Mouse (Mus musculus): Measurements from ENCODE around the gene Exosc9.
"Not testable (repeated sequence)": the region's sequence is repeated elsewhere in the genome, so short reads cannot be mapped to it uniquely, and the experiment has no call there.

The Exosc9 gene

GRCm38 (mm10) chr3:36557601-36558000, 5.2 kb downstream of the Exosc9 start:
- DNase-seq (ENCODE audit: low spot score), result no peak

GRCm38 (mm10) chr3:36559606-36560005, 7.2 kb downstream of the Exosc9 start:
- peak; percentile 63 for DNase-seq (ENCODE audit: low spot score)

- no peak for DNase-seq (ENCODE audit: low spot score)
These were observed 11.3 kb downstream of the Exosc9 start for GRCm38 (mm10) chr3:36563666-36564065.

GRCm38 (mm10) chr3:36569836-36570235, 17.4 kb downstream of the Exosc9 start:
- peak; percentile 69 for DNase-seq (ENCODE audit: low spot score)

- peak; percentile 23 for DNase-seq (ENCODE audit: low spot score)
These were observed 19.0 kb downstream of the Exosc9 start for GRCm38 (mm10) chr3:36571361-36571826.

- peak; percentile 98 for DNase-seq (ENCODE audit: low spot score)
These were observed 19.5 kb downstream of the Exosc9 start, which contains the start of gene Ccna2 for GRCm38 (mm10) chr3:36571827-36572378. TSS of gene Ccna2 (minus strand) at chr3:36572150.

- DNase-seq (ENCODE audit: low spot score), result no peak
These were observed 46.4 kb downstream of the Exosc9 start for GRCm38 (mm10) chr3:36598811-36599210.

GRCm38 (mm10) chr3:36599773-36600172, 47.4 kb downstream of the Exosc9 start:
- not testable (repeated sequence) for DNase-seq (ENCODE audit: low spot score)

GRCm38 (mm10) chr3:36605894-36606783, 53.7 kb downstream of the Exosc9 start:
- peak; percentile 55 for DNase-seq (ENCODE audit: low spot score)

- DNase-seq (ENCODE audit: low spot score), result no peak
These were observed 60.3 kb downstream of the Exosc9 start for GRCm38 (mm10) chr3:36612687-36613086.

GRCm38 (mm10) chr3:36613202-36613907, 60.9 kb downstream of the Exosc9 start, which contains the start of gene Bbs7:
TSS of gene Bbs7 (minus strand) at chr3:36613477.
- DNase-seq (ENCODE audit: low spot score), result peak; percentile 89

- DNase-seq (ENCODE audit: low spot score), result no peak
These were observed 61.5 kb downstream of the Exosc9 start for GRCm38 (mm10) chr3:36613908-36614255.
